Mouse (Mus musculus) hindbrain, embryonic 16.5 days (tissue): ENCODE data around the gene Frmd5. TPM values are rescaled to one million over a fixed set of nuclear protein-coding genes. Genes with fewer than 3 reads are reported as not detected.
"Not testable (repeated sequence)": the region's sequence is repeated elsewhere in the genome, so short reads cannot be mapped to it uniquely, and the experiment has no call there.

Experiments
- ATAC-seq: fragments of 200-750 bp; cut with Nextera tagmentation; 2 replicates; pipeline ENCODE4 v1.8.0; 2017; ENCODE audit warnings: moderate TSS enrichment, moderate library complexity
- H3K27ac ChIP-seq: fragments of 300-500 bp; sonication (generic); 2 replicates; pipeline ENCODE4 v1.5.1; 2014; ENCODE audit warnings: low read depth, mild to moderate bottlenecking, control low read depth, low read length, moderate library complexity
- H3K27me3 ChIP-seq: fragments of 300-500 bp; sonication (generic); replicated peaks from 2 replicates; pipeline ENCODE4 v1.6.1; 2014; ENCODE audit warnings: low read length; ENCODE audit not compliant: control insufficient read depth, insufficient read depth
- H3K36me3 ChIP-seq: fragments of 300-500 bp; sonication (generic); 2 replicates; pipeline ENCODE4 v1.6.1; 2014; ENCODE audit warnings: mild to moderate bottlenecking, low read length, moderate library complexity, mixed read lengths; ENCODE audit not compliant: control insufficient read depth, insufficient read depth
- H3K4me1 ChIP-seq: fragments of 300-500 bp; sonication (generic); 2 replicates; pipeline ENCODE4 v1.6.1; 2014; ENCODE audit warnings: low read depth, low read length; ENCODE audit not compliant: control insufficient read depth, insufficient read depth
- H3K4me2 ChIP-seq: fragments of 300-500 bp; sonication (generic); 2 replicates; pipeline ENCODE4 v1.6.1; 2014; ENCODE audit warnings: mild to moderate bottlenecking, low read length, control low read depth, moderate library complexity
- H3K4me3 ChIP-seq: fragments of 300-500 bp; sonication (generic); 2 replicates; pipeline ENCODE4 v1.5.1; 2014; ENCODE audit warnings: mild to moderate bottlenecking, low read length, control low read depth, moderate library complexity
- H3K9ac ChIP-seq: fragments of 300-500 bp; sonication (generic); 2 replicates; pipeline ENCODE4 v1.6.1; 2014; ENCODE audit warnings: low read depth, mild to moderate bottlenecking, control low read depth, low read length, moderate library complexity
- H3K9me3 ChIP-seq: fragments of 300-500 bp; sonication (generic); 2 replicates; pipeline ENCODE4 v1.6.1; 2014; ENCODE audit warnings: mild to moderate bottlenecking, low read length, moderate library complexity; ENCODE audit not compliant: control insufficient read depth
- WGBS: fragments of 180-500 bp; shearing (Covaris S2); extraction: QIAGEN DNeasy Blood & Tissue Kit; methylation state at CpG from one replicate; pipeline ENCODE4 v1.1.7; 2014; 5-methylcytosine and 5-hydroxymethylcytosine counted together
- polyA plus RNA-seq: library from polyadenylated mRNA; unstranded; fragments of >200 nt; fragmentation: Nextera tagmentation; extraction: Ambion mirVana; gene quantifications from 2 replicates; pipeline ENCODE4 v1.2.1, GENCODE M21; 2015

Gene Frmd5
- polyA plus RNA-seq, 1 experiment from 2014 or later: 23.8 TPM

DNA sequence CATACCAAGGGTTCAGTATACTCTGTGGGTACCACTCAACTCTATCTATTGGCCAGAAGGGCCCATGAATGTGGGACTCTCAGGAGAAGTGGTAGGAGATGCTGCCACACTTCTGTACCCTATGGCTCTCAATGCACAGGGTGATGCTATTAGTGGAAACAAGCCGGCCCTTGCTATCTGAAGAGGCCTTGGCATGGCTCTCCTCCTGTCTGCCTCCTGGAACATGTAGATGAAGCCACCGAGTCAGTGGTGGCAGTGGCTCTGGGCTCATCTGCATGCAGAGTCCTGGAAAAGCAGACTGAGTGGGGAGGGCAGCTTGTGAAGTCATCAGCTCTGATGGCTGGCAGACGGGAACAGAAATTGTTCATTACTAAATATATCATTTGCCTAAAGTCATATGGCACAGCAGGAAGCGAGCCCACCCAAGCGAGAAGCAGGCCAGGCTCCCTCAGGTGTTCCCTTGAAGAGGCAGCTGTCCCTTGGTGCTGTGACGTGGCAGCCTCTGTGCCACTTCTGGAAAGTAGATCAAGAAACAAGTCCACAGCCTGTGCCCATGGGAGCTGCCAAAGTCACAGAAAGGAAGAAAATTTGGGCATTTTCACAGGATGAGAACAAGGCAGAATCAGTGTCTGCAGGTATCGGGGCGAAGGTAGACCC lies 235.8 kb downstream of the Frmd5 start:
- Histone ChIP-seq H3K36me3 (peaks cover 10% of the 10 kb centered on the region), H3K27ac (no peak overlapping the region), H3K27me3 (no peaks in the 10 kb centered on the region), H3K9ac (no peak overlapping the region), H3K9me3 (no peaks in the 10 kb centered on the region), H3K4me1 (no peaks in the 10 kb centered on the region), H3K4me2 (no peak overlapping the region), H3K4me3 (no peak overlapping the region)
- ATAC-seq: no peak
- WGBS: 70% methylated on average over 8 of the region's 8 CpGs

- 87% methylated on average over 3 of the region's 3 CpGs for WGBS
- H3K9ac ChIP-seq: no peak overlapping the region
- no peaks in the 10 kb centered on the region for H3K27me3 ChIP-seq
- no peaks in the 10 kb centered on the region for H3K4me1 ChIP-seq
- no peak overlapping the region for H3K27ac ChIP-seq
- no peaks in the 10 kb centered on the region for H3K9me3 ChIP-seq
- peaks cover 10% of the 10 kb centered on the region for H3K36me3 ChIP-seq
- no peak overlapping the region for H3K4me2 ChIP-seq
- H3K4me3 ChIP-seq: no peak overlapping the region
- no peak for ATAC-seq
These were observed 236.8 kb downstream of the Frmd5 start for GRCm38 (mm10) chr2:121570049-121570448.

GRCm38 (mm10) chr2:121565911-121566310 lies 241.0 kb downstream of the Frmd5 start:
- Histone ChIP-seq H3K27ac (no peak overlapping the region), H3K4me3 (no peak overlapping the region), H3K27me3 (no peaks in the 10 kb centered on the region), H3K4me2 (no peak overlapping the region), H3K9ac (no peak overlapping the region), H3K4me1 (no peaks in the 10 kb centered on the region), H3K9me3 (no peaks in the 10 kb centered on the region), H3K36me3 (peaks cover 10% of the 10 kb centered on the region)
- WGBS: 43% methylated on average over 5 of the region's 5 CpGs
- peak; percentile 84 for ATAC-seq

GRCm38 (mm10) chr2:121563117-121563516 lies 243.8 kb downstream of the Frmd5 start:
- 93% methylated on average over 3 of the region's 3 CpGs for whole genome bisulfite sequencing
- ATAC-seq: no peak

GRCm38 (mm10) chr2:121551271-121551670 lies 255.6 kb downstream of the Frmd5 start:
- H3K9me3 ChIP-seq: no peaks in the 10 kb centered on the region
- H3K36me3 ChIP-seq: peaks cover 16% of the 10 kb centered on the region; the same call in 1 of the 2 replicates
- H3K27me3 ChIP-seq: no peaks in the 10 kb centered on the region
- H3K4me3 ChIP-seq: no peak overlapping the region
- H3K9ac ChIP-seq: no peak overlapping the region
- ATAC-seq: no peak
- H3K27ac ChIP-seq: no peak overlapping the region
- no peak overlapping the region for H3K4me2 ChIP-seq
- H3K4me1 ChIP-seq: no peaks in the 10 kb centered on the region
- 94% methylated on average over 8 of the region's 8 CpGs for WGBS

More at GRCm38 (mm10) chr2:121563117-121563516, 243.8 kb downstream of the Frmd5 start:
- H3K9me3 ChIP-seq: no peaks in the 10 kb centered on the region
- H3K36me3 ChIP-seq: peaks cover 6% of the 10 kb centered on the region
- H3K27me3 ChIP-seq: no peaks in the 10 kb centered on the region
- H3K27ac ChIP-seq: no peak overlapping the region
- no peak overlapping the region for H3K9ac ChIP-seq
- H3K4me2 ChIP-seq: no peak overlapping the region
- no peaks in the 10 kb centered on the region for H3K4me1 ChIP-seq
- H3K4me3 ChIP-seq: no peak overlapping the region

DNA sequence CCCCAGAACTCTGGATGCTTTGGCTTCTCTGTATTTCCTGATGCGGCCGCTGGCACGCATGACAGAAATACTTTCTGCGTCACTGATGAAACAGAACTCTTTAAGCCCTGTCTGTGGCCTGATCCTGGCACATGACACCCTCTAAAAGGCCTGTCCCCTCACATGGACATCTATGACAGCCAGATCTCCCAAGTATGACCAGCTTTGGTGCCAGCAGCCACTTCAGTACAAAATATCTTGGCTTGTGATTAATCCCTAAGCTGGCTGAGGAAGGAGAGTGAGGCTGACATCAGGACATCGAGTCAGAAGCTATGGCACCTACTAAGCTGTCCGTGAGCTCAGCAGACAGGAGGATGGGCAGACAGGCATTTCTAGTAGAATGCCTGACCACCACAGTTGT lies 257.3 kb downstream of the Frmd5 start:
- no peak overlapping the region for H3K4me2 ChIP-seq
- no peak for ATAC-seq
- H3K4me3 ChIP-seq: no peak overlapping the region
- H3K9ac ChIP-seq: no peak overlapping the region
- WGBS: 95% methylated on average over 6 of the region's 6 CpGs
- no peak overlapping the region for H3K27ac ChIP-seq
- H3K27me3 ChIP-seq: no peaks in the 10 kb centered on the region
- no peaks in the 10 kb centered on the region for H3K4me1 ChIP-seq
- H3K9me3 ChIP-seq: no peaks in the 10 kb centered on the region
- H3K36me3 ChIP-seq: peaks cover 20% of the 10 kb centered on the region; the same call in 1 of the 2 replicates

DNA sequence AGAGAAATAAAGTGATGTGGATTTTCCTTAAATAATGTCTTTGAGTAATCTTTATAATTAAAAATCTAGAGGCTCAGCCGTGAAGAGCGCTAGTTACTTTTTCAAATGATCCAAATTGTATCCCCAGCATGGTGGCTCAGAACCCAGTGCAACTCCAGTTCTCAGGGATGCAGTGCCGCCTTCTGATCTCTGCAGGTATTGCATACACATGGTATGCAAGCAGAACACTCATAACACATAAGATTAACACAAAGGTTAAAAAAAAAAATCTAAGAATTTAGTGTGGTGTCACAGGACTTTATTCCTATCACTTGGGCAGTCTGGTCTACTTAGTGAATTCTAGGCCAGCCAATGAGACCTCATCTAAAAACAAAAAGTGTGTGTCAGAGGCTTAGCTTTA lies 262.1 kb downstream of the Frmd5 start:
- Histone ChIP-seq H3K36me3 (peaks cover 18% of the 10 kb centered on the region), H3K27ac (no peak overlapping the region), H3K9ac (no peak overlapping the region), H3K4me2 (no peak overlapping the region), H3K27me3 (no peaks in the 10 kb centered on the region), H3K4me1 (no peaks in the 10 kb centered on the region), H3K9me3 (no peaks in the 10 kb centered on the region), H3K4me3 (no peak overlapping the region)
- no peak for ATAC-seq
- 89% methylated on average over 3 of the region's 3 CpGs for WGBS

- no peak for ATAC-seq
- WGBS: 94% methylated on average over 2 of the region's 2 CpGs
- H3K27me3 ChIP-seq: no peaks in the 10 kb centered on the region
These were observed 281.8 kb downstream of the Frmd5 start for GRCm38 (mm10) chr2:121525056-121525455.

DNA sequence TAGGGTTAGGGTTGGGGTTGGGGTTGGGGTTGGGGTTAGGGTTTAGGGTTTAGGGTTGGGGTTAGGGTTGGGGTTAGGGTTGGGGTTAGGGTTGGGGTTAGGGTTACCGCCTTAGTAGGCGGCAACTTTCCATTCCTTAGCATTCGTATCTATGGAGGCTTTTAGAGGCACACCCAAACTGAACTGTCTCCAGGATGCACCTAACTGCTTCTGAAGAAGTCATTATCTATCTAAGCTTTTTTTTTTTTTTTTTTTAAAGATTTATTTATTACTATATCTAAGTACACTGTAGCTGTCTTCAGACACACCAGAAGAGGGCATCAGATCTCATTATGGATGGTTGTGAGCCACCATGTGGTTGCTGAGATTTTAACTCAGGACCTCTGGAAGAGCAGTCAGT lies 284.1 kb downstream of the Frmd5 start:
- H3K9ac ChIP-seq, ATAC-seq, H3K27me3 ChIP-seq, H3K9me3 ChIP-seq, H3K4me1 ChIP-seq, H3K4me2 ChIP-seq, H3K4me3 ChIP-seq, H3K36me3 ChIP-seq, H3K27ac ChIP-seq: not testable (repeated sequence)
- 98% methylated on average over 3 of the region's 3 CpGs for WGBS

More at GRCm38 (mm10) chr2:121525056-121525455, 281.8 kb downstream of the Frmd5 start:
- no peaks in the 10 kb centered on the region for H3K4me1 ChIP-seq
- H3K4me2 ChIP-seq: no peak overlapping the region
- H3K9me3 ChIP-seq: no peaks in the 10 kb centered on the region
- H3K4me3 ChIP-seq: no peak overlapping the region
- no peak overlapping the region for H3K27ac ChIP-seq
- no peak overlapping the region for H3K9ac ChIP-seq
- H3K36me3 ChIP-seq: no peaks in the 10 kb centered on the region
